ENCODE assay signal across 25 mouse cellular contexts in genomic region chr11:10283553-10283952, GRCm38 (mm10).
A peak's percentile ranks its signal among the peaks of the same experiment; 100 is the strongest.
DNase-seq lines count a peak whose midpoint lies in the region; ATAC-seq and TF ChIP-seq lines count a peak whose summit lies in the region.
"Had no signal": no experiment of that assay in that cellular context is flagged by ENCODE, and none has a peak within 500 bp of the region (broad histone marks: within the 10 kb centered on the region; RNA-seq: fewer than 3 reads in every experiment).

No protein-coding gene starts in this region.

- no peak overlapping the region for H3K9ac ChIP-seq in hindbrain, embryonic 14.5 days
- H3K9ac ChIP-seq: heart, embryonic 15.5 days; limb, embryonic 15.5 days; liver, embryonic 15.5 days; lung, embryonic 15.5 days; neural tube, embryonic 12.5 days had no signal

- no peaks in the 10 kb centered on the region for H3K4me1 ChIP-seq in hindbrain, embryonic 14.5 days (replicated peaks; ENCODE audit: control insufficient read depth, insufficient read depth, low read length)
- H3K4me1 ChIP-seq in hindbrain, embryonic 10.5 days (replicated peaks), result no peaks in the 10 kb centered on the region
- H3K4me1 ChIP-seq: heart, embryonic 15.5 days; limb, embryonic 15.5 days; liver, embryonic 15.5 days; lung, embryonic 15.5 days; megakaryocyte, embryonic 14.5 days; neural tube, embryonic 12.5 days had no signal

- no peak for ATAC-seq in hindbrain, embryonic 14.5 days (ENCODE audit: low FRiP score)
- ATAC-seq: inflammation-experienced regulatory T-cells, adult 6 months had no signal

- TF ChIP-seq CTCF in brain, embryonic 14.5 days (IDR thresholded peaks at IDR 0.05; ENCODE audit: borderline replicate concordance, extremely low read depth, insufficient read depth, insufficient read length), result no peak

- no peak overlapping the region for H3K27ac ChIP-seq in hindbrain, embryonic 14.5 days
- no peak overlapping the region for H3K27ac ChIP-seq in hindbrain, embryonic 10.5 days
- H3K27ac ChIP-seq: gastrocnemius, adult 2 months; heart, embryonic 15.5 days; kidney, postnatal 0 days; limb, embryonic 15.5 days; liver, embryonic 15.5 days; lung, embryonic 15.5 days; neural tube, embryonic 12.5 days had no signal

- H3K27me3 ChIP-seq in hindbrain, embryonic 14.5 days (ENCODE audit: control insufficient read depth, insufficient read depth, low read length), result no peaks in the 10 kb centered on the region
- H3K27me3 ChIP-seq in hindbrain, embryonic 10.5 days (ENCODE audit: insufficient read depth, poor library complexity, severe bottlenecking), result no peaks in the 10 kb centered on the region
- H3K27me3 ChIP-seq: CH12.LX; heart, embryonic 15.5 days; limb, embryonic 15.5 days; liver, embryonic 15.5 days; lung, embryonic 15.5 days; neural tube, embryonic 12.5 days had no signal

- H3K4me2 ChIP-seq in hindbrain, embryonic 14.5 days (replicated peaks), result no peak overlapping the region
- H3K4me2 ChIP-seq: heart, embryonic 15.5 days; limb, embryonic 15.5 days; liver, embryonic 15.5 days; lung, embryonic 15.5 days; neural tube, embryonic 12.5 days had no signal

- no peak overlapping the region for H3K4me3 ChIP-seq in hindbrain, embryonic 14.5 days (replicated peaks; ENCODE audit: low read length)
- H3K4me3 ChIP-seq in hindbrain, embryonic 10.5 days, result no peak overlapping the region
- H3K4me3 ChIP-seq: gastrocnemius, adult 2 months; heart, embryonic 15.5 days; limb, embryonic 15.5 days; liver, embryonic 15.5 days; lung, embryonic 15.5 days; megakaryocyte, embryonic 14.5 days; neural tube, embryonic 12.5 days had no signal

- DNase-seq in adrenal gland, postnatal 36 days, result peak; percentile 1 to 11
- DNase-seq in adrenal gland, postnatal 4 days (ENCODE audit: low spot score in 2 of 2), result no peak
- DNase-seq in hindbrain, embryonic 14.5 days (ENCODE audit: low spot score), result peak; percentile 27
- DNase-seq in hindbrain, embryonic 10.5 days (ENCODE audit: low spot score), result no peak
- peak; percentile 10 for DNase-seq in 416B (ENCODE audit: low read depth)
- DNase-seq in brain, embryonic 14.5 days (ENCODE audit: low read depth), result peak; percentile 49
- DNase-seq in frontal cortex, adult 2 months (ENCODE audit: extremely low spot score in 1 of 2, low spot score in 1 of 2), result no peak
- DNase-seq: B cell, adult 2 months; cerebellum, adult 9-10 months; gastrocnemius, adult 2 months; heart, postnatal 4 days; kidney, adult 18-20 months; layer of hippocampus, adult 9-11 months; lung, postnatal 36 days; right cerebral cortex, postnatal 14 days had no signal

- no peaks in the 10 kb centered on the region for H3K9me3 ChIP-seq in hindbrain, embryonic 14.5 days (ENCODE audit: control insufficient read depth, low read length)
- H3K9me3 ChIP-seq in hindbrain, embryonic 10.5 days, result no peaks in the 10 kb centered on the region
- H3K9me3 ChIP-seq: G1E; heart, embryonic 15.5 days; limb, embryonic 15.5 days; liver, embryonic 15.5 days; lung, embryonic 15.5 days; megakaryocyte, embryonic 14.5 days; neural tube, embryonic 12.5 days had no signal

- no peaks in the 10 kb centered on the region for H3K36me3 ChIP-seq in hindbrain, embryonic 14.5 days (replicated peaks; ENCODE audit: control insufficient read depth, insufficient read depth)
- no peaks in the 10 kb centered on the region for H3K36me3 ChIP-seq in hindbrain, embryonic 10.5 days
- H3K36me3 ChIP-seq: G1E; heart, embryonic 15.5 days; limb, embryonic 15.5 days; liver, embryonic 15.5 days; lung, embryonic 15.5 days; neural tube, embryonic 12.5 days had no signal

- TF ChIP-seq POLR2A in brain, embryonic 14.5 days (IDR thresholded peaks at IDR 0.05; ENCODE audit: borderline replicate concordance, extremely low read depth, insufficient read depth, insufficient read length, poor library complexity, severe bottlenecking), result no peak

Comparison
In these comparisons a context has a peak if more than half of its experiments do, and no peak if none do; other contexts are left out.
1. DNase-seq: peak in adrenal gland, postnatal 36 days (2 of 2), hindbrain, embryonic 14.5 days (single experiment), 416B (single experiment) and brain, embryonic 14.5 days (single experiment); none in adrenal gland, postnatal 4 days (0 of 2), hindbrain, embryonic 10.5 days (single experiment) and frontal cortex, adult 2 months (0 of 2).